Mouse (Mus musculus): ENCODE data around the gene Prkca. TPM values are rescaled to one million over a fixed set of nuclear protein-coding genes. Genes with fewer than 3 reads are reported as not detected.
A peak's percentile ranks its signal among the peaks of the same experiment; 100 is the strongest.

The Prkca gene
- polyA plus RNA-seq, 1 experiment from 2014 or later = 4.5 TPM

DNA sequence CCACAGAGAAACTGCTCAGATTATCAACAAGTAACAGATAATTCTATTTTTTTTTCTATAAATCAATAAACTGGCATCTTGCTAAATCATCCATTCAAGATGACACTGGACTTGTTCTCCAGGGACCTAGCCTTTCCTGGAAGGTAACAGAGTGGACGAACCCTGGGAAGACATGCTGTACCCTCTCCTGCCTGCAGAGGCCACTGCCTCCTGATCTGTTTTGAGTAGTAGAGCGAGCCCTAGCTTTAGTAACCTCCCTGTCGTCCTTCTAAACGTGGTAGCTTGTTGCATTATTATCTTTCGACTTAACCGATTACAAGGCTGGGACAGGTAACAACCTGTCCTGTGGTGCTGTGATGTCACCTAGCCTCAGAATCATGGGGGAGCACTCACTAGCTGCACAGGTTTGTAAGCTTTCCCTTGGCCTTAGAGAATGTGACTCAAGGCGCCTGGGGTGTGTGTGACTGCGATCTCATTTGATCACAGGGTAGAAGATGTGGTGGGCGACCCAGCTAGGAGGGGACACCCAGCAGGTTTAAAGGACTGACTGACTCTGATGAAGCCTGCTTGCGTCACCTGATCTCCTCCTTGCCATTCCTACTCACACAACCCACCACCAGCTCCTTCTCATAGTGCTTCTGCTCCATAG lies 312.6 kb downstream of the Prkca start:
- peak; percentile 50; the same call in 1 of the 2 replicates for ATAC-seq (ENCODE audit: low FRiP score)

DNA sequence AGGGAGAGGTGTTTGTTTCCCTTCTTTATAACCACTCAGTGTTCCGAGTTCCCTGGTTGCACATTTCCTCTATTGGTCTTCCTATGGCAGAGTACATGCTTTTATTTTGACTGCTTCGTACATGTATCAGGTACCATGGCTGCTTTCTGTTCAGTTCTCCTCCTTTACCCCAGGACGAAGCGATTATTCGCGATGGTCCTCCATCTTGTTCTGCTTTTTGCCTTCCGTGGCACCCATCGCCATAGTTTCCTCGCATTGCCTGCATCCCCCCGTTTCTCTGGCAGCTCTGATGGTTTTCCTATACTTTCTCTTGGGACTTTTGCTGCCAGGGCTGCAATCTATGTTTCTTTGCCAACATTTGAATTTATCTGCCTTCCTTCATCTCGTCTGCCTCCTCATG lies 314.4 kb downstream of the Prkca start:
- Histone ChIP-seq H3K9ac (ENCODE audit: low read length) (no peak overlapping the region), H3K36me3 (ENCODE audit: control insufficient read depth, insufficient read depth, low read length) (no peaks in the 10 kb centered on the region), H3K4me1 (ENCODE audit: control insufficient read depth, insufficient read depth, low read length) (no peaks in the 10 kb centered on the region; the same call in 1 of the 2 replicates), H3K9me3 (ENCODE audit: control insufficient read depth, low read length) (no peaks in the 10 kb centered on the region), H3K27ac (ENCODE audit: low read depth, low read length) (no peak overlapping the region), H3K4me3 (ENCODE audit: low read depth, low read length) (no peak overlapping the region), H3K4me2 (no peak overlapping the region), H3K27me3 (ENCODE audit: control insufficient read depth, insufficient read depth, low read length) (no peaks in the 10 kb centered on the region)
- DNase-seq (ENCODE audit: low spot score, missing footprints) = no peak
- WGBS = 92% methylated on average over 11 of the region's 11 CpGs
- ATAC-seq (ENCODE audit: low FRiP score) = no peak

More for the DNA sequence above, 312.6 kb downstream of the Prkca start:
- no peaks in the 10 kb centered on the region; the same call in 1 of the 2 replicates for H3K4me1 ChIP-seq (ENCODE audit: control insufficient read depth, insufficient read depth, low read length)
- no peaks in the 10 kb centered on the region for H3K27me3 ChIP-seq (ENCODE audit: control insufficient read depth, insufficient read depth, low read length)
- no peak overlapping the region for H3K27ac ChIP-seq (ENCODE audit: low read depth, low read length)
- no peaks in the 10 kb centered on the region for H3K9me3 ChIP-seq (ENCODE audit: control insufficient read depth, low read length)
- no peaks in the 10 kb centered on the region for H3K36me3 ChIP-seq (ENCODE audit: control insufficient read depth, insufficient read depth, low read length)
- DNase-seq (ENCODE audit: low spot score, missing footprints) = peak; percentile 88
- H3K4me3 ChIP-seq (ENCODE audit: low read depth, low read length) = no peak overlapping the region
- H3K4me2 ChIP-seq = no peak overlapping the region
- 57% methylated on average over 10 of the region's 10 CpGs for WGBS
- H3K9ac ChIP-seq (ENCODE audit: low read length) = no peak overlapping the region

DNA sequence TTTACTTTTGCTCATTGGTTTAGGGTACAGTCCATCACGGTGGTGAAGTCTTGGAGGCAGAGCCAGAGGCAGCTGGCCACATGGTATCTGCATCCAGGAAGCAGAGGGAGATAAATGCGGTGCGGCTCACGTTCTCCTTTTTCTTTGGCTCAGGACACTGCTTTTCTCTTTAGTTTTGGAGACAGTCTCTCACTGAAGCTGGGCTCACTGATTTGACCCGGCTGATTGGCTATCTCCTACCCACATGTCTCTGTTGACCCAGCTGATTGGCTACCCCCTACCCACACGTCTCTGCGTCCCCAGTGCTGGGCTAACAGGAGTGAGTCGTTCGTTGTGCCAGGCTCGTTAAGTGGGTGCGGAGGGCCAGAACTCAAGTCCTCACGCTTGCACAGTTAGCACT lies 315.3 kb downstream of the Prkca start:
- Histone ChIP-seq H3K9me3 (ENCODE audit: control insufficient read depth, low read length) (no peaks in the 10 kb centered on the region), H3K4me2 (no peak overlapping the region), H3K9ac (ENCODE audit: low read length) (no peak overlapping the region), H3K27me3 (ENCODE audit: control insufficient read depth, insufficient read depth, low read length) (no peaks in the 10 kb centered on the region), H3K36me3 (ENCODE audit: control insufficient read depth, insufficient read depth, low read length) (no peaks in the 10 kb centered on the region), H3K27ac (ENCODE audit: low read depth, low read length) (no peak overlapping the region), H3K4me1 (ENCODE audit: control insufficient read depth, insufficient read depth, low read length) (no peaks in the 10 kb centered on the region), H3K4me3 (ENCODE audit: low read depth, low read length) (no peak overlapping the region)
- ATAC-seq (ENCODE audit: low FRiP score) (no peak), DNase-seq (ENCODE audit: low spot score, missing footprints) (peak; percentile 79)
- 75% methylated on average over 12 of the region's 12 CpGs for WGBS

DNA sequence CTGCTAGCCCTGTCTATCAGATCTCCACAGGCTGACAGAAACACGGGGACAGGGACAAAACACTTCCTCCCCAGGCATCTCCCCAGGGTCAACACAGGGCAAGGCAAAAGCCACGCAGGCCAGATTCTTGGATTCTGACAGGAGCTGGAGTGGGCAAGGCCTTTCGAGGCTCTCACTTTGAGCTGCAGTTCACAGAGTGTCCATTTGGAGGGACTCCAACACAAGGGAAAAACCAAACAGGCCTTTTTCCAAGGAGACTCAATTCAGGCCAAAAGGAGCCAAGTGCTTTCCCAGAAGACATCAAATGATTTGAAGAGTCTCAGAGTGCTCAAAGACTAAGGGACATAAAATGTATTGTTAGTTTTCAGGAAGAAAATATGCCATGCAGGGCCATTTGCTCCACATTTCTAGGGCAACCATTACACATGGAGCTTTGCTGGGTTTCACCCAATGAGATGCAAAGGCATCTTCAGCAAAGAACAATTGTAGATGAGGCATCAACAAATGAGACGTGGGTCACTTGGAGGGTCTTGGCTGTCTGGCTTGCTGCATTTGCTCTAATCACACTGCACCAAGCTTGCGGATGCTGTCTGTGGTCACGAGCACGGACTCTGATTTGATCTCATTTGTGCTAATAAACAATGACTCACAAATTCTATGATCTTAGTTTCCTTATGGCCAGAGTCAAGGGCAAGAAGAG lies 317.9 kb downstream of the Prkca start:
- Histone ChIP-seq H3K4me2 (no peak overlapping the region), H3K9ac (ENCODE audit: low read length) (no peak overlapping the region), H3K27ac (ENCODE audit: low read depth, low read length) (no peak overlapping the region), H3K4me1 (ENCODE audit: control insufficient read depth, insufficient read depth, low read length) (no peaks in the 10 kb centered on the region), H3K9me3 (ENCODE audit: control insufficient read depth, low read length) (no peaks in the 10 kb centered on the region), H3K36me3 (ENCODE audit: control insufficient read depth, insufficient read depth, low read length) (no peaks in the 10 kb centered on the region), H3K27me3 (ENCODE audit: control insufficient read depth, insufficient read depth, low read length) (no peaks in the 10 kb centered on the region), H3K4me3 (ENCODE audit: low read depth, low read length) (no peak overlapping the region)
- 0 out of 2 replicates have a peak, but pooled peaks have one; percentile 48 for ATAC-seq (ENCODE audit: low FRiP score)
- no peak for DNase-seq (ENCODE audit: low spot score, missing footprints)
- WGBS = 63% methylated on average over 7 of the region's 7 CpGs

DNA sequence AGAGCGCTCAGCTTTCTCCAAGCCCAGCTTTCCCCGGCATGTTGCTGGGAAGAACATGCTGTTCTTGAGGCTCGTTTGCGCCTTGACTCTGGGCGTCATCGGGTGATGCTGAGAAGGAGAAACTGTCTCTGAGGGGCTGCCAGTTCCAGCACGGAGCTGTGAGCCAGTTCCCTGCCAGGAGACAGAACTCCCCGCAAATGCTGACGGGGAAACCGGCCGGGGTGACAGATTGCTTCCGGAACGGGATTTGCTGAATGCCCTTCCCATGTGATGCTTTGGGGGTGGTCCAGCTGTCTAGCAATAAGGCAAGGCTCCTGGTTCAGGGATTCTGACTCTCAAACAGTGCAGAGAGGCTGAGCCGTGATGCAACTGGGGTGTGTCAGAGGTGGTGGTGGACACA lies 320.5 kb downstream of the Prkca start:
- ATAC-seq (ENCODE audit: low FRiP score) = no peak
- H3K9me3 ChIP-seq (ENCODE audit: control insufficient read depth, low read length) = no peaks in the 10 kb centered on the region
- no peak overlapping the region for H3K9ac ChIP-seq (ENCODE audit: low read length)
- H3K27me3 ChIP-seq (ENCODE audit: control insufficient read depth, insufficient read depth, low read length) = no peaks in the 10 kb centered on the region
- no peaks in the 10 kb centered on the region for H3K4me1 ChIP-seq (ENCODE audit: control insufficient read depth, insufficient read depth, low read length)
- no peak for DNase-seq (ENCODE audit: low spot score, missing footprints)
- no peak overlapping the region for H3K4me2 ChIP-seq
- no peak overlapping the region for H3K4me3 ChIP-seq (ENCODE audit: low read depth, low read length)
- H3K36me3 ChIP-seq (ENCODE audit: control insufficient read depth, insufficient read depth, low read length) = no peaks in the 10 kb centered on the region
- no peak overlapping the region for H3K27ac ChIP-seq (ENCODE audit: low read depth, low read length)
- 81% methylated on average over 14 of the region's 14 CpGs for WGBS

DNA sequence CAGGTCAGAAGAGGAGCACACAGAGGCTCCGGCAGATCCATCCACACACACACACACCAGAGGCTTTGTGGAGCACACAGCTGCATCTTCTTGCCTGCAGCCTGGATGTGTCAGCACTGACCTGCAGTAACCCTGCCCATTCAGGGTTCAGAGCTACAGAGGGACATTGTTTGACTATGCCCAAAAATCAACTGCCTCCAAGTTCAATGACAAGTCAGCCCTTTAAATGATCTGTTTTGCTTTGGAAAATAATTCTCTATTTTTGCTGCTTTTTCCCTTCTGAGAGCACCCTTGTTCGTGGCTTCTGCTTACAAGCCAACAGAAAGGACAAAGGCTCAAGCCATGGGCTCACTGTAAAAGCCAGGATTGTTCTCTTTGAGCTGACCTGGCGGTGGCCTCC lies 322.8 kb downstream of the Prkca start:
- Histone ChIP-seq H3K4me3 (ENCODE audit: low read depth, low read length) (no peak overlapping the region), H3K4me2 (no peak overlapping the region), H3K36me3 (ENCODE audit: control insufficient read depth, insufficient read depth, low read length) (no peaks in the 10 kb centered on the region), H3K9ac (ENCODE audit: low read length) (no peak overlapping the region), H3K27me3 (ENCODE audit: control insufficient read depth, insufficient read depth, low read length) (no peaks in the 10 kb centered on the region), H3K9me3 (ENCODE audit: control insufficient read depth, low read length) (no peaks in the 10 kb centered on the region), H3K4me1 (ENCODE audit: control insufficient read depth, insufficient read depth, low read length) (no peaks in the 10 kb centered on the region), H3K27ac (ENCODE audit: low read depth, low read length) (no peak overlapping the region)
- ATAC-seq (ENCODE audit: low FRiP score) (no peak), DNase-seq (ENCODE audit: low spot score, missing footprints) (no peak)
- 83% methylated on average over 3 of the region's 3 CpGs for WGBS

DNA sequence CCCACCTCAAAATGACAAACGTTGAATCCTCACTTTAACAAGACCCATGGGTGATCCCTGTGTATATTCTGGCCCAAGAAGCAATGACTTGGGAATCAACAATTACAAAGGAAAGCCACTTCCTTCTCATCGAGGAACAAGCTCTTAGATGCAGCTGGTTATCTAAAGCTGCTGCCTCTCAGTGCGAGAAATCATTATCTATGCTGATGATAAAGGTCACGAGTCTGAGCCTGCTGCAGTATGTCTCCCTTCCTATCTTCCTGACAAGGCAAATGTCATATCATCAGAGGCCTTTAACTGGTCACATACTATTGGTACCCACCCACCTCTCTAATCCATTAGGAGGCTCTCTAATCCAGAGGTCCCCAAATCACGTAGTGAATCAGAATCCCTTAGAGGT lies 328.4 kb downstream of the Prkca start:
- H3K4me3 ChIP-seq (ENCODE audit: low read depth, low read length) = no peak overlapping the region
- no peak overlapping the region for H3K9ac ChIP-seq (ENCODE audit: low read length)
- WGBS = 85% methylated on average over 5 of the region's 5 CpGs
- no peaks in the 10 kb centered on the region for H3K36me3 ChIP-seq (ENCODE audit: control insufficient read depth, insufficient read depth, low read length)
- H3K9me3 ChIP-seq (ENCODE audit: control insufficient read depth, low read length) = no peaks in the 10 kb centered on the region
- no peak overlapping the region for H3K27ac ChIP-seq (ENCODE audit: low read depth, low read length)
- H3K4me1 ChIP-seq (ENCODE audit: control insufficient read depth, insufficient read depth, low read length) = no peaks in the 10 kb centered on the region
- ATAC-seq (ENCODE audit: low FRiP score) (no peak), DNase-seq (ENCODE audit: low spot score, missing footprints) (no peak)
- H3K4me2 ChIP-seq = no peak overlapping the region
- no peaks in the 10 kb centered on the region for H3K27me3 ChIP-seq (ENCODE audit: control insufficient read depth, insufficient read depth, low read length)

DNA sequence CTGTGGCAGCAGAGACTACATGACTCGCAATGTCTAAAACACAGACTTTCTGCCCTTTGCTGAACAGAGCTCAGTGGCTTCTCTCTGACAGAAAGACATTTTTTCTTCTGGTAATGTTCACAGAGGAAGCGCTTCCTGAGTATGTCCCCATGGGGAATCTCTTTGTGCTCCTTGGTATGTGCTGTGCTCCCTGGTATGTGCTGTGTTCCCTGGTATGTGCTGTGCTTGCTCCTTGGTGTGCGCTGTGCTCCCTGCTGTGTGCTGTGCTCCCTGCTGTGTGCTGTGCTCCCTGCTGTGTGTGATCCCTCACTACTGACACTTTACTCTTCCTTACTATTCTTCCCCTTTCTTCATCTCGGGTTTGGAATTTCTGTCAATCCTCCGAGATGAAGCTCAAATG lies 330.3 kb downstream of the Prkca start:
- no peak overlapping the region for H3K4me2 ChIP-seq
- DNase-seq (ENCODE audit: low spot score, missing footprints) (no peak), ATAC-seq (ENCODE audit: low FRiP score) (no peak)
- no peak overlapping the region for H3K4me3 ChIP-seq (ENCODE audit: low read depth, low read length)
- H3K36me3 ChIP-seq (ENCODE audit: control insufficient read depth, insufficient read depth, low read length) = no peaks in the 10 kb centered on the region
- no peak overlapping the region for H3K27ac ChIP-seq (ENCODE audit: low read depth, low read length)
- no peaks in the 10 kb centered on the region for H3K27me3 ChIP-seq (ENCODE audit: control insufficient read depth, insufficient read depth, low read length)
- H3K4me1 ChIP-seq (ENCODE audit: control insufficient read depth, insufficient read depth, low read length) = no peaks in the 10 kb centered on the region
- no peaks in the 10 kb centered on the region for H3K9me3 ChIP-seq (ENCODE audit: control insufficient read depth, low read length)
- 63% methylated on average over 5 of the region's 5 CpGs for WGBS
- no peak overlapping the region for H3K9ac ChIP-seq (ENCODE audit: low read length)

DNA sequence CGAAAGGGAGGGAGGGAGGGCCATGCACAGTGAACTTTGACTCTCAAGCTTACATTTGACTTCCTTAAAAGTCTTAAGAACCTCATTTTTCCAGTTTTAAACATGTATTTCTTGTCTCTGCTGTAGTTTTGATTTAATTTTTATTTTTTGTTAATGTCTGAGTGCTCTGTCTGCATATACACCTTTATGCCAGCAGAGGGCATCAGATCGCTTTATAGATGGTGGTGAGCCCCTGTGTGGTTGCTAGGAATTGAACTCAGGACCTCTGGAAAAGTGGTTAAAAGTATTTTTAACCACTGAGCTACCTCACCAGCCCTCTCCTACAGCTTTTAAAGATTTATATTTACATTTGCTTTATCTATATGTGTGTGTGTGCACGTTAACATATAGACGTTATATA lies 333.3 kb downstream of the Prkca start:
- no peak for DNase-seq (ENCODE audit: low spot score, missing footprints)
- H3K9me3 ChIP-seq (ENCODE audit: control insufficient read depth, low read length) = no peaks in the 10 kb centered on the region
- no peaks in the 10 kb centered on the region for H3K4me1 ChIP-seq (ENCODE audit: control insufficient read depth, insufficient read depth, low read length)
- no peaks in the 10 kb centered on the region for H3K36me3 ChIP-seq (ENCODE audit: control insufficient read depth, insufficient read depth, low read length)
- ATAC-seq (ENCODE audit: low FRiP score) = no peak
- no peak overlapping the region for H3K4me2 ChIP-seq
- no peak overlapping the region for H3K4me3 ChIP-seq (ENCODE audit: low read depth, low read length)
- WGBS = 80% methylated on average over 4 of the region's 4 CpGs
- H3K27me3 ChIP-seq (ENCODE audit: control insufficient read depth, insufficient read depth, low read length) = no peaks in the 10 kb centered on the region
- H3K27ac ChIP-seq (ENCODE audit: low read depth, low read length) = no peak overlapping the region
- no peak overlapping the region for H3K9ac ChIP-seq (ENCODE audit: low read length)

All from midbrain, embryonic 11.5 days (tissue).